In genomic region chr10:116319246-116319645, GRCm38 (mm10) we compare ENCODE assay signal across 8 mouse cellular contexts. TPM values are rescaled to one million over a fixed set of nuclear protein-coding genes. Genes with fewer than 3 reads are reported as not detected.
A peak's percentile ranks its signal among the peaks of the same experiment; 100 is the strongest.
DNase-seq lines count a peak whose midpoint lies in the region; ATAC-seq lines count a peak whose summit lies in the region.

No protein-coding gene starts in this region.

- DNase-seq in midbrain, embryonic 10.5 days (ENCODE audit: low spot score) = peak; percentile 71
- peak; percentile 89 to 92 for DNase-seq in cerebellum, postnatal 10 days
- peak; percentile 73 to 74 for DNase-seq in frontal cortex, postnatal 25 days (ENCODE audit: low spot score in 2 of 2)
- DNase-seq in intestine, embryonic 14.5 days (ENCODE audit: low spot score) = peak; percentile 86
- peak; percentile 46 to 54 for DNase-seq in left cerebral cortex, adult 8-10 months (ENCODE audit: low spot score in 2 of 2)
- peak; percentile 83 for DNase-seq in mesoderm, embryonic 11.5 days (ENCODE audit: low read depth, low spot score)

- no peak overlapping the region for H3K4me2 ChIP-seq in midbrain, embryonic 16.5 days (ENCODE audit: low read length)
- H3K4me2 ChIP-seq in intestine, embryonic 14.5 days (ENCODE audit: low read length) = 0 out of 2 replicates have a peak overlapping the region, but pooled peaks have one; percentile 24
- H3K4me2 ChIP-seq in stomach, embryonic 16.5 days (ENCODE audit: low read depth, low read length) = peak overlapping the region; percentile 32; the same call in 1 of the 2 replicates

- H3K36me3 ChIP-seq in midbrain, embryonic 10.5 days = no peaks in the 10 kb centered on the region
- no peaks in the 10 kb centered on the region for H3K36me3 ChIP-seq in midbrain, embryonic 16.5 days (ENCODE audit: control insufficient read depth, insufficient read depth, low read length)
- H3K36me3 ChIP-seq in intestine, embryonic 14.5 days (ENCODE audit: control insufficient read depth, insufficient read depth, low read length) = no peaks in the 10 kb centered on the region
- no peaks in the 10 kb centered on the region for H3K36me3 ChIP-seq in stomach, embryonic 16.5 days (ENCODE audit: control insufficient read depth, insufficient read depth, low read length)

- H3K27ac ChIP-seq in midbrain, embryonic 10.5 days (replicated peaks) = no peak overlapping the region
- no peak overlapping the region for H3K27ac ChIP-seq in midbrain, embryonic 16.5 days (ENCODE audit: low read length)
- H3K27ac ChIP-seq in intestine, embryonic 14.5 days (ENCODE audit: low read depth) = no peak overlapping the region
- no peak overlapping the region for H3K27ac ChIP-seq in stomach, embryonic 16.5 days (ENCODE audit: low read length)

- H3K9me3 ChIP-seq in midbrain, embryonic 10.5 days (replicated peaks) = no peaks in the 10 kb centered on the region
- no peaks in the 10 kb centered on the region for H3K9me3 ChIP-seq in midbrain, embryonic 16.5 days (replicated peaks; ENCODE audit: control insufficient read depth, low read length, poor library complexity, severe bottlenecking)
- no peaks in the 10 kb centered on the region for H3K9me3 ChIP-seq in intestine, embryonic 14.5 days (ENCODE audit: control insufficient read depth, low read length)
- no peaks in the 10 kb centered on the region for H3K9me3 ChIP-seq in stomach, embryonic 16.5 days (replicated peaks; ENCODE audit: control insufficient read depth, low read length)

- no peaks in the 10 kb centered on the region for H3K27me3 ChIP-seq in midbrain, embryonic 10.5 days (ENCODE audit: low read depth, poor library complexity, severe bottlenecking)
- no peaks in the 10 kb centered on the region for H3K27me3 ChIP-seq in midbrain, embryonic 16.5 days (ENCODE audit: control insufficient read depth, insufficient read depth, low read depth, low read length)
- H3K27me3 ChIP-seq in intestine, embryonic 14.5 days (replicated peaks; ENCODE audit: control insufficient read depth, insufficient read depth, low read length) = no peaks in the 10 kb centered on the region
- no peaks in the 10 kb centered on the region for H3K27me3 ChIP-seq in stomach, embryonic 16.5 days (ENCODE audit: control insufficient read depth, insufficient read depth, low read length)

- ATAC-seq in midbrain, embryonic 16.5 days = no peak
- ATAC-seq in intestine, embryonic 14.5 days (replicated peaks; ENCODE audit: low FRiP score, low TSS enrichment, low read depth) = no peak
- ATAC-seq in stomach, embryonic 16.5 days (ENCODE audit: insufficient read depth, low FRiP score) = no peak

- no peaks in the 10 kb centered on the region for H3K4me1 ChIP-seq in midbrain, embryonic 10.5 days
- H3K4me1 ChIP-seq in midbrain, embryonic 16.5 days (ENCODE audit: control insufficient read depth, insufficient read depth, low read length) = no peaks in the 10 kb centered on the region
- H3K4me1 ChIP-seq in intestine, embryonic 14.5 days (replicated peaks; ENCODE audit: control insufficient read depth, insufficient read depth, low read length) = no peaks in the 10 kb centered on the region
- no peaks in the 10 kb centered on the region for H3K4me1 ChIP-seq in stomach, embryonic 16.5 days (ENCODE audit: control insufficient read depth, insufficient read depth, low read length)

- 21% methylated on average over 12 of the region's 12 CpGs for WGBS in midbrain, embryonic 10.5 days
- 22% methylated on average over 12 of the region's 12 CpGs for WGBS in midbrain, embryonic 16.5 days
- 21% methylated on average over 12 of the region's 12 CpGs for WGBS in intestine, embryonic 14.5 days
- WGBS in stomach, embryonic 16.5 days = 18% methylated on average over 12 of the region's 12 CpGs

- H3K4me3 ChIP-seq in midbrain, embryonic 10.5 days = no peak overlapping the region
- H3K4me3 ChIP-seq in midbrain, embryonic 16.5 days (ENCODE audit: low read depth, low read length) = no peak overlapping the region
- H3K4me3 ChIP-seq in intestine, embryonic 14.5 days (ENCODE audit: low read depth, low read length) = no peak overlapping the region
- no peak overlapping the region for H3K4me3 ChIP-seq in stomach, embryonic 16.5 days (replicated peaks; ENCODE audit: low read length)

- H3K9ac ChIP-seq in midbrain, embryonic 16.5 days (ENCODE audit: low read depth, low read length) = no peak overlapping the region
- no peak overlapping the region for H3K9ac ChIP-seq in intestine, embryonic 14.5 days (ENCODE audit: low read length)
- no peak overlapping the region for H3K9ac ChIP-seq in stomach, embryonic 16.5 days (ENCODE audit: low read length)

RNA-seq across cellular contexts. Expression of gene Ptprb, which starts 43.9 kb away (rescaled TPM):
- 2.0 and 2.8 TPM in 2 replicates for polyA plus RNA-seq in midbrain, embryonic 10.5 days (2016; fragmentation: Nextera tagmentation; extraction: Ambion mirVana)
- 3.4 and 3.5 TPM in 2 replicates for polyA plus RNA-seq in midbrain, embryonic 16.5 days (2015; fragmentation: Nextera tagmentation; extraction: Ambion mirVana)
- 5.5 and 5.8 TPM in 2 replicates for polyA plus RNA-seq in intestine, embryonic 14.5 days (2014; fragmentation: Nextera tagmentation; extraction: Ambion mirVana)
- total RNA-seq in left cerebral cortex, adult 8-10 months (2022) = 10 to 100 TPM; 17.6 to 23.0 (median 19.5) TPM
- polyA plus RNA-seq in stomach, embryonic 16.5 days (2015; fragmentation: Nextera tagmentation; extraction: Ambion mirVana) = 5.2 and 5.6 TPM in 2 replicates
